Mouse (Mus musculus) neural tube, embryonic 15.5 days (tissue): Measurements from ENCODE around the gene Pcca. TPM values are rescaled to one million over a fixed set of nuclear protein-coding genes. Genes with fewer than 3 reads are reported as not detected.

ENCODE experiments used
- ATAC-seq: fragments of 200-750 bp; cut with Nextera tagmentation; 2 replicates; pipeline ENCODE4 v1.8.0; 2017; ENCODE audit warnings: mild to moderate bottlenecking, moderate TSS enrichment, moderate library complexity; ENCODE audit not compliant: low FRiP score
- H3K27ac ChIP-seq: fragments of 300-500 bp; sonication (generic); replicated peaks from 2 replicates; pipeline ENCODE4 v1.5.1; 2015; ENCODE audit warnings: mild to moderate bottlenecking, inconsistent platforms
- H3K27me3 ChIP-seq: fragments of 300-500 bp; sonication (generic); replicated peaks from 2 replicates; pipeline ENCODE4 v1.6.1; 2015; ENCODE audit warnings: inconsistent platforms
- H3K36me3 ChIP-seq: fragments of 300-500 bp; sonication (generic); 2 replicates; pipeline ENCODE4 v1.6.1; 2015; ENCODE audit warnings: inconsistent platforms
- H3K4me1 ChIP-seq: fragments of 300-500 bp; sonication (generic); 2 replicates; pipeline ENCODE4 v1.6.1; 2015; ENCODE audit warnings: inconsistent platforms
- H3K4me2 ChIP-seq: fragments of 300-500 bp; sonication (generic); 2 replicates; pipeline ENCODE4 v1.6.1; 2015; ENCODE audit warnings: inconsistent platforms, mild to moderate bottlenecking, moderate library complexity
- H3K4me3 ChIP-seq: fragments of 300-500 bp; sonication (generic); replicated peaks from 2 replicates; pipeline ENCODE4 v1.5.1; 2015; ENCODE audit warnings: mild to moderate bottlenecking, inconsistent platforms
- H3K9ac ChIP-seq: fragments of 300-500 bp; sonication (generic); replicated peaks from 2 replicates; pipeline ENCODE4 v1.6.1; 2015; ENCODE audit warnings: mild to moderate bottlenecking, inconsistent platforms
- H3K9me3 ChIP-seq: fragments of 300-500 bp; sonication (generic); replicated peaks from 2 replicates; pipeline ENCODE4 v1.6.1; 2016; ENCODE audit warnings: inconsistent platforms
- WGBS: fragments of 180-500 bp; shearing (Covaris S2); methylation state at CpG from one replicate; pipeline ENCODE4 v1.1.7; 2015; ENCODE audit warnings: mixed read lengths; 5-methylcytosine and 5-hydroxymethylcytosine counted together
- polyA plus RNA-seq: library from polyadenylated mRNA; unstranded; fragments of >200 nt; fragmentation: Nextera tagmentation; extraction: Ambion mirVana; gene quantifications from 2 replicates; pipeline ENCODE4 v1.2.1, GENCODE M21; 2015

Gene Pcca
- polyA plus RNA-seq, 1 experiment from 2014 or later: 27.5 TPM

GRCm38 (mm10) chr14:122719496-122720080, 185.5 kb downstream of the Pcca start:
- H3K27me3 ChIP-seq: no peaks in the 10 kb centered on the region
- no peak for ATAC-seq
- H3K27ac ChIP-seq: no peak overlapping the region
- H3K4me3 ChIP-seq: no peak overlapping the region
- WGBS: 73% methylated on average over 8 of the region's 8 CpGs
- 0 out of 2 replicates have a peak, but pooled peaks cover 15% of the 10 kb centered on the region for H3K4me1 ChIP-seq
- H3K36me3 ChIP-seq: no peaks in the 10 kb centered on the region
- no peaks in the 10 kb centered on the region for H3K9me3 ChIP-seq
- no peak overlapping the region for H3K9ac ChIP-seq
- H3K4me2 ChIP-seq: no peak overlapping the region

GRCm38 (mm10) chr14:122720989-122721388, 186.9 kb downstream of the Pcca start:
- Histone ChIP-seq H3K4me2 (no peak overlapping the region), H3K36me3 (no peaks in the 10 kb centered on the region), H3K9me3 (no peaks in the 10 kb centered on the region), H3K4me1 (0 out of 2 replicates have a peak, but pooled peaks cover 15% of the 10 kb centered on the region), H3K4me3 (no peak overlapping the region), H3K9ac (no peak overlapping the region), H3K27ac (no peak overlapping the region), H3K27me3 (no peaks in the 10 kb centered on the region)
- ATAC-seq: peak; percentile 65; the same call in 1 of the 2 replicates
- WGBS: 17% methylated on average over 3 of the region's 3 CpGs

GRCm38 (mm10) chr14:122721750-122722149, 187.6 kb downstream of the Pcca start:
- WGBS: 6% methylated on average over 4 of the region's 4 CpGs
- Histone ChIP-seq H3K4me2 (no peak overlapping the region), H3K27me3 (no peaks in the 10 kb centered on the region), H3K4me1 (0 out of 2 replicates have a peak, but pooled peaks cover 15% of the 10 kb centered on the region), H3K9ac (no peak overlapping the region), H3K27ac (no peak overlapping the region), H3K9me3 (no peaks in the 10 kb centered on the region), H3K36me3 (no peaks in the 10 kb centered on the region), H3K4me3 (no peak overlapping the region)
- ATAC-seq: no peak

GRCm38 (mm10) chr14:122726456-122726855, 192.3 kb downstream of the Pcca start:
- 0 out of 2 replicates have a peak, but pooled peaks cover 3% of the 10 kb centered on the region for H3K4me1 ChIP-seq
- H3K27me3 ChIP-seq: no peaks in the 10 kb centered on the region
- no peaks in the 10 kb centered on the region for H3K36me3 ChIP-seq
- 94% methylated on average over 1 of the region's 1 CpGs for WGBS
- H3K4me2 ChIP-seq: no peak overlapping the region
- no peak overlapping the region for H3K9ac ChIP-seq
- no peak for ATAC-seq
- H3K27ac ChIP-seq: no peak overlapping the region
- no peaks in the 10 kb centered on the region for H3K9me3 ChIP-seq
- no peak overlapping the region for H3K4me3 ChIP-seq

GRCm38 (mm10) chr14:122729431-122730073, 195.4 kb downstream of the Pcca start:
- Histone ChIP-seq H3K4me3 (no peak overlapping the region), H3K9ac (no peak overlapping the region), H3K36me3 (no peaks in the 10 kb centered on the region), H3K27ac (no peak overlapping the region), H3K4me2 (no peak overlapping the region), H3K9me3 (no peaks in the 10 kb centered on the region), H3K27me3 (no peaks in the 10 kb centered on the region), H3K4me1 (no peaks in the 10 kb centered on the region)
- ATAC-seq: no peak
- WGBS: 37% methylated on average over 4 of the region's 4 CpGs

GRCm38 (mm10) chr14:122730921-122731551, 196.9 kb downstream of the Pcca start:
- ATAC-seq: no peak
- Histone ChIP-seq H3K4me1 (no peaks in the 10 kb centered on the region), H3K27ac (no peak overlapping the region), H3K4me2 (no peak overlapping the region), H3K4me3 (no peak overlapping the region), H3K27me3 (no peaks in the 10 kb centered on the region), H3K36me3 (no peaks in the 10 kb centered on the region), H3K9ac (no peak overlapping the region), H3K9me3 (no peaks in the 10 kb centered on the region)
- 86% methylated on average over 4 of the region's 4 CpGs for WGBS

- no peak overlapping the region for H3K4me3 ChIP-seq
- H3K27me3 ChIP-seq: no peaks in the 10 kb centered on the region
- no peak overlapping the region for H3K9ac ChIP-seq
- no peaks in the 10 kb centered on the region for H3K9me3 ChIP-seq
- no peak for ATAC-seq
- no peaks in the 10 kb centered on the region for H3K36me3 ChIP-seq
- no peak overlapping the region for H3K27ac ChIP-seq
- no peaks in the 10 kb centered on the region for H3K4me1 ChIP-seq
- no peak overlapping the region for H3K4me2 ChIP-seq
Observed at GRCm38 (mm10) chr14:122736806-122737205, 202.7 kb downstream of the Pcca start.

- Histone ChIP-seq H3K9ac (no peak overlapping the region), H3K4me2 (no peak overlapping the region), H3K27me3 (no peaks in the 10 kb centered on the region), H3K27ac (no peak overlapping the region), H3K4me3 (no peak overlapping the region), H3K36me3 (no peaks in the 10 kb centered on the region), H3K9me3 (no peaks in the 10 kb centered on the region), H3K4me1 (no peaks in the 10 kb centered on the region)
- WGBS: 77% methylated on average over 3 of the region's 3 CpGs
- ATAC-seq: no peak
Observed at GRCm38 (mm10) chr14:122747860-122748842, 214.0 kb downstream of the Pcca start.

GRCm38 (mm10) chr14:122751552-122751951, 217.4 kb downstream of the Pcca start:
- no peak overlapping the region for H3K4me2 ChIP-seq
- no peak for ATAC-seq
- WGBS: 98% methylated on average over 1 of the region's 1 CpGs
- no peaks in the 10 kb centered on the region for H3K27me3 ChIP-seq
- H3K36me3 ChIP-seq: no peaks in the 10 kb centered on the region
- no peak overlapping the region for H3K27ac ChIP-seq
- H3K4me1 ChIP-seq: no peaks in the 10 kb centered on the region
- no peak overlapping the region for H3K9ac ChIP-seq
- H3K9me3 ChIP-seq: no peaks in the 10 kb centered on the region
- H3K4me3 ChIP-seq: no peak overlapping the region

GRCm38 (mm10) chr14:122753278-122753677, 219.2 kb downstream of the Pcca start:
- no peaks in the 10 kb centered on the region for H3K4me1 ChIP-seq
- H3K36me3 ChIP-seq: no peaks in the 10 kb centered on the region
- no peak overlapping the region for H3K27ac ChIP-seq
- H3K4me3 ChIP-seq: no peak overlapping the region
- WGBS: 40% methylated on average over 2 of the region's 2 CpGs
- H3K9ac ChIP-seq: no peak overlapping the region
- no peaks in the 10 kb centered on the region for H3K27me3 ChIP-seq
- no peak for ATAC-seq
- H3K4me2 ChIP-seq: no peak overlapping the region
- no peaks in the 10 kb centered on the region for H3K9me3 ChIP-seq

- Histone ChIP-seq H3K9me3 (no peaks in the 10 kb centered on the region), H3K4me2 (no peak overlapping the region), H3K4me1 (no peaks in the 10 kb centered on the region), H3K9ac (no peak overlapping the region), H3K36me3 (no peaks in the 10 kb centered on the region), H3K4me3 (no peak overlapping the region), H3K27ac (no peak overlapping the region), H3K27me3 (no peaks in the 10 kb centered on the region)
- WGBS: 91% methylated on average over 3 of the region's 3 CpGs
- no peak for ATAC-seq
Observed at GRCm38 (mm10) chr14:122754311-122754710, 220.2 kb downstream of the Pcca start.
